Mouse (Mus musculus): Measurements from ENCODE around the gene Armh3. TPM values are rescaled to one million over a fixed set of nuclear protein-coding genes. Genes with fewer than 3 reads are reported as not detected.

The Armh3 gene
- polyA plus RNA-seq, 1 experiment from 2014 or later = 10.1 TPM

- no peaks in the 10 kb centered on the region for H3K9me3 ChIP-seq (ENCODE audit: control insufficient read depth)
- no peak for ATAC-seq
- H3K4me1 ChIP-seq (replicated peaks; ENCODE audit: control insufficient read depth, insufficient read depth, low read length) = no peaks in the 10 kb centered on the region
- peaks cover 39% of the 10 kb centered on the region for H3K36me3 ChIP-seq (ENCODE audit: control insufficient read depth, insufficient read depth)
- no peak overlapping the region for H3K27ac ChIP-seq (ENCODE audit: low read depth, low read length)
- no peak overlapping the region for H3K9ac ChIP-seq (ENCODE audit: low read depth, low read length)
- H3K4me2 ChIP-seq (replicated peaks; ENCODE audit: low read depth) = no peak overlapping the region
- no peak for TF ChIP-seq CTCF (IDR thresholded peaks at IDR 0.05; ENCODE audit: low read depth)
- H3K4me3 ChIP-seq (ENCODE audit: low read depth, low read length) = no peak overlapping the region
- 90% methylated on average over 9 of the region's 9 CpGs for WGBS
- H3K27me3 ChIP-seq (replicated peaks; ENCODE audit: control insufficient read depth, insufficient read depth, low read length) = no peaks in the 10 kb centered on the region
Measured at GRCm38 (mm10) chr19:45946541-45946940, 51.7 kb downstream of the Armh3 start.

- ATAC-seq = no peak
- no peaks in the 10 kb centered on the region for H3K27me3 ChIP-seq (replicated peaks; ENCODE audit: control insufficient read depth, insufficient read depth, low read length)
- H3K9me3 ChIP-seq (ENCODE audit: control insufficient read depth) = no peaks in the 10 kb centered on the region
- no peaks in the 10 kb centered on the region for H3K4me1 ChIP-seq (replicated peaks; ENCODE audit: control insufficient read depth, insufficient read depth, low read length)
- no peak overlapping the region for H3K4me2 ChIP-seq (replicated peaks; ENCODE audit: low read depth)
- no peak overlapping the region for H3K9ac ChIP-seq (ENCODE audit: low read depth, low read length)
- TF ChIP-seq CTCF (IDR thresholded peaks at IDR 0.05; ENCODE audit: low read depth) = no peak
- 92% methylated on average over 2 of the region's 2 CpGs for WGBS
- peaks cover 41% of the 10 kb centered on the region for H3K36me3 ChIP-seq (ENCODE audit: control insufficient read depth, insufficient read depth)
- no peak overlapping the region for H3K27ac ChIP-seq (ENCODE audit: low read depth, low read length)
- no peak overlapping the region for H3K4me3 ChIP-seq (ENCODE audit: low read depth, low read length)
Measured at GRCm38 (mm10) chr19:45945986-45946385, 52.3 kb downstream of the Armh3 start.

- no peak for TF ChIP-seq CTCF (IDR thresholded peaks at IDR 0.05; ENCODE audit: low read depth)
- WGBS = 71% methylated on average over 4 of the region's 4 CpGs
- Histone ChIP-seq H3K4me3 (ENCODE audit: low read depth, low read length) (no peak overlapping the region), H3K9ac (ENCODE audit: low read depth, low read length) (no peak overlapping the region), H3K27me3 (replicated peaks; ENCODE audit: control insufficient read depth, insufficient read depth, low read length) (no peaks in the 10 kb centered on the region), H3K27ac (ENCODE audit: low read depth, low read length) (no peak overlapping the region), H3K9me3 (ENCODE audit: control insufficient read depth) (no peaks in the 10 kb centered on the region), H3K36me3 (ENCODE audit: control insufficient read depth, insufficient read depth) (peaks cover 37% of the 10 kb centered on the region), H3K4me2 (replicated peaks; ENCODE audit: low read depth) (no peak overlapping the region), H3K4me1 (replicated peaks; ENCODE audit: control insufficient read depth, insufficient read depth, low read length) (no peaks in the 10 kb centered on the region)
- no peak for ATAC-seq
Measured at GRCm38 (mm10) chr19:45943758-45944157, 54.5 kb downstream of the Armh3 start.

- Histone ChIP-seq H3K4me3 (ENCODE audit: low read depth, low read length) (no peak overlapping the region), H3K4me2 (replicated peaks; ENCODE audit: low read depth) (no peak overlapping the region), H3K9ac (ENCODE audit: low read depth, low read length) (no peak overlapping the region), H3K4me1 (replicated peaks; ENCODE audit: control insufficient read depth, insufficient read depth, low read length) (no peaks in the 10 kb centered on the region), H3K36me3 (ENCODE audit: control insufficient read depth, insufficient read depth) (peaks cover 29% of the 10 kb centered on the region), H3K27me3 (replicated peaks; ENCODE audit: control insufficient read depth, insufficient read depth, low read length) (no peaks in the 10 kb centered on the region), H3K27ac (ENCODE audit: low read depth, low read length) (no peak overlapping the region), H3K9me3 (ENCODE audit: control insufficient read depth) (no peaks in the 10 kb centered on the region)
- ATAC-seq = no peak
- no peak for TF ChIP-seq CTCF (IDR thresholded peaks at IDR 0.05; ENCODE audit: low read depth)
- 44% methylated on average over 3 of the region's 3 CpGs for WGBS
Measured at GRCm38 (mm10) chr19:45938064-45938463, 60.2 kb downstream of the Armh3 start.

GRCm38 (mm10) chr19:45937530-45937929 lies 60.8 kb downstream of the Armh3 start:
- no peak for ATAC-seq
- no peaks in the 10 kb centered on the region for H3K4me1 ChIP-seq (replicated peaks; ENCODE audit: control insufficient read depth, insufficient read depth, low read length)
- no peak overlapping the region for H3K27ac ChIP-seq (ENCODE audit: low read depth, low read length)
- 59% methylated on average over 9 of the region's 9 CpGs for WGBS
- TF ChIP-seq CTCF (IDR thresholded peaks at IDR 0.05; ENCODE audit: low read depth) = no peak
- no peaks in the 10 kb centered on the region for H3K9me3 ChIP-seq (ENCODE audit: control insufficient read depth)
- H3K36me3 ChIP-seq (ENCODE audit: control insufficient read depth, insufficient read depth) = peaks cover 35% of the 10 kb centered on the region
- H3K4me2 ChIP-seq (replicated peaks; ENCODE audit: low read depth) = no peak overlapping the region
- no peaks in the 10 kb centered on the region for H3K27me3 ChIP-seq (replicated peaks; ENCODE audit: control insufficient read depth, insufficient read depth, low read length)
- no peak overlapping the region for H3K4me3 ChIP-seq (ENCODE audit: low read depth, low read length)
- no peak overlapping the region for H3K9ac ChIP-seq (ENCODE audit: low read depth, low read length)

GRCm38 (mm10) chr19:45927236-45927635 lies 71.1 kb downstream of the Armh3 start:
- no peak for TF ChIP-seq CTCF (IDR thresholded peaks at IDR 0.05; ENCODE audit: low read depth)
- H3K4me1 ChIP-seq (replicated peaks; ENCODE audit: control insufficient read depth, insufficient read depth, low read length) = no peaks in the 10 kb centered on the region
- no peak overlapping the region for H3K27ac ChIP-seq (ENCODE audit: low read depth, low read length)
- no peak for ATAC-seq
- no peak overlapping the region for H3K4me2 ChIP-seq (replicated peaks; ENCODE audit: low read depth)
- no peak overlapping the region for H3K4me3 ChIP-seq (ENCODE audit: low read depth, low read length)
- H3K27me3 ChIP-seq (replicated peaks; ENCODE audit: control insufficient read depth, insufficient read depth, low read length) = no peaks in the 10 kb centered on the region
- peaks cover 37% of the 10 kb centered on the region for H3K36me3 ChIP-seq (ENCODE audit: control insufficient read depth, insufficient read depth)
- H3K9me3 ChIP-seq (ENCODE audit: control insufficient read depth) = no peaks in the 10 kb centered on the region
- H3K9ac ChIP-seq (ENCODE audit: low read depth, low read length) = no peak overlapping the region
- WGBS = 81% methylated on average over 5 of the region's 5 CpGs

GRCm38 (mm10) chr19:45926342-45926741 lies 71.9 kb downstream of the Armh3 start:
- Histone ChIP-seq H3K4me2 (replicated peaks; ENCODE audit: low read depth) (no peak overlapping the region), H3K27me3 (replicated peaks; ENCODE audit: control insufficient read depth, insufficient read depth, low read length) (no peaks in the 10 kb centered on the region), H3K27ac (ENCODE audit: low read depth, low read length) (no peak overlapping the region), H3K4me1 (replicated peaks; ENCODE audit: control insufficient read depth, insufficient read depth, low read length) (no peaks in the 10 kb centered on the region), H3K9ac (ENCODE audit: low read depth, low read length) (no peak overlapping the region), H3K36me3 (ENCODE audit: control insufficient read depth, insufficient read depth) (peaks cover 39% of the 10 kb centered on the region), H3K9me3 (ENCODE audit: control insufficient read depth) (no peaks in the 10 kb centered on the region), H3K4me3 (ENCODE audit: low read depth, low read length) (no peak overlapping the region)
- no peak for ATAC-seq
- WGBS = 80% methylated on average over 8 of the region's 8 CpGs
- no peak for TF ChIP-seq CTCF (IDR thresholded peaks at IDR 0.05; ENCODE audit: low read depth)

Measured in intestine, postnatal 0 days (tissue).